Mouse (Mus musculus) layer of hippocampus, adult 6 months (tissue): ENCODE results near the gene Itgb1bp1. TPM values are rescaled to one million over a fixed set of nuclear protein-coding genes. Genes with fewer than 3 reads are reported as not detected.

ENCODE experiments used
- long read RNA-seq, 2 experiments: library from polyadenylated mRNA; unstranded; transcript quantifications; one replicate each; pipeline ENCODE4 v2.0.0; 2019 to 2020
- polyA plus RNA-seq: library from polyadenylated mRNA; unstranded; fragments of <200 nt; fragmentation: Nextera tagmentation; gene quantifications from 2 replicates; pipeline ENCODE4 v1.2.3, GENCODE M21; 2021

Gene Itgb1bp1
- 44.2 and 51.6 TPM in 2 replicates for polyA plus RNA-seq
- long read RNA-seq, experiment 1, transcript Itgb1bp1-206 (7 exons, 1,701 nt) = minor isoform, 16 of 46 reads
- long read RNA-seq, experiment 1, transcript Itgb1bp1-201 (7 exons, 1,921 nt) = major isoform, 21 of 46 reads
- long read RNA-seq, experiment 1, partial matches to known transcripts = 1 of 46 reads
- long read RNA-seq, experiment 1, other reads (novel, unspliced or antisense) = 6 of 46 reads
- long read RNA-seq, experiment 2, transcript Itgb1bp1-201 (7 exons, 1,921 nt) = major isoform, 37 of 81 reads
- long read RNA-seq, experiment 2, transcript Itgb1bp1-206 (7 exons, 1,701 nt) = minor isoform, 25 of 81 reads
- long read RNA-seq, experiment 2, transcript Itgb1bp1-202 (6 exons, 801 nt) = minor isoform, 5 of 81 reads
- long read RNA-seq, experiment 2, partial matches to known transcripts = 2 of 81 reads
- long read RNA-seq, experiment 2, other reads (novel, unspliced or antisense) = 12 of 81 reads

DNA sequence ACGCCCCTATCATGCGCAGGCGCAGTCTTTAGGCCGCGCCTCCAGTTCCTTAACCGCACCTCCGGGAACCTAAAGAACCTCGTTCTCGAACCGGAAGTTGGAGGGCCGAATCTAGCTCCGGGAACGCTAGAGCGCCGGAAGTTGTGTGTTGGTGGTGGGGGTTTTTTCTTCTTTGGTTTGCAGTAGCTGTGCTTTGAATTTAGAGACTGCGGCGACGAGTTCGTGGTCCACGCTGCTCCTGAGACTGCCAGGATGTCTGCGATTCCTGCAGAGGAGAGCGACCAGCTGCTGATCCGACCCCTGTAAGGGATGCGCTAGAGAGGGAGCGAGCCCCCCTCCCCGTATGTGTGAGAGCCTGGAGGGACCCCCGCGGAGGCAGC lies at the start of gene Itgb1bp1:
Gene Itgb1bp1, minus strand, starts transcription at position 42 of the 380 bp plus-strand sequence.

GRCm38 (mm10) chr12:21315923-21316868 lies 30.1 kb upstream of the Itgb1bp1 start, which contains the start of gene Iah1:
Iah1 (plus strand) TSS chr12:21316389.

DNA sequence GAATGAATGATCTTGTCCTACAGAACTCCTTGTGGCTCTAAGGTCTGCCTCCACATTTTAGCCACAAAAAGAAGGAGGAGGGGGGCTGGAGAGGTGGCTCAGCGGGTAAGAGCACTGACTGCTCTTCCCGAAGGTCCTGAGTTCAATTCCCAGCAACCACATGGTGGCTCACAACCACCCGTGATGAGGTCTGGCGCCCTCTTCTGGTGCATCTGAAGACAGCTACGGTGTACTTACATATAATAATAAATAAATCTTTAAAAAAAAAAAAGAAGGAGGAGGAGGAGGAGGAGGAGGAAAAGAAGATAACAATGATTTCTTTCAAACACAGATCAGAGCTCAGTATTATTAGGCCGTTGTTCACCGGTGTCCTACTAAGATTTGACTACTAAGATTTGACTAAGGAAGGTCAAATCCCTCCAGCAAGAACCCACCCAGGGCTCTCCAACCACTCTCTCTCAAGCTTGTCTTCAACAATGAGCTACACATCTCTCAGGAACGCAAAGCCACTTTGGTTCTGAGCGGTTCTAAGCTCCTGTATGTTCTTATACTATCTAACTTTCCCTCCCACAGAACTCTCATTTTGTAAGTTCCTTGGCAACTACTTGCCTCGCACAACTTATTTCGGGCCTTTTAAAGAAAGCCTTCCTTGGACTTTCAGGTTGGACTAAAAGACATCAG lies 1.2 kb downstream of the Itgb1bp1 start, which contains the start of gene Cpsf3:
Gene Cpsf3, plus strand, starts transcription at position 631 of the 681 bp plus-strand sequence.

Other genes starting within 250 kb of the Itgb1bp1 start
- gene Cpsf3, start 893 bp downstream of the Itgb1bp1 start, polyA plus RNA-seq = 43.3 and 44.8 TPM in 2 replicates
- gene Iah1, start 30.1 kb upstream of the Itgb1bp1 start, polyA plus RNA-seq = 29.4 and 34.4 TPM in 2 replicates
- 3.7 and 4.2 TPM in 2 replicates for gene Adam17, start 87.3 kb upstream of the Itgb1bp1 start, polyA plus RNA-seq
- gene Ywhaq, start 131.4 kb upstream of the Itgb1bp1 start, polyA plus RNA-seq = 539 and 546 TPM in 2 replicates